Mouse (Mus musculus) MEL (cell line): Measurements from ENCODE around the gene Zfp821. TPM values are rescaled to one million over a fixed set of nuclear protein-coding genes. Genes with fewer than 3 reads are reported as not detected.

ENCODE experiments used
- DNase-seq: peaks from one replicate; pipeline ENCODE4 v3.0.0; 2011; ENCODE audit warnings: low read depth, low spot score
- H3K27ac ChIP-seq: 2 replicates; pipeline ENCODE4 v1.5.1; 2012; ENCODE audit warnings: low read depth, mild to moderate bottlenecking, control low read depth, low read length, moderate library complexity; ENCODE audit not compliant: control insufficient read depth
- H3K27me3 ChIP-seq, 2 experiments: fragments of 150-350 bp in 1 of 2; sonication (generic) in 1 of 2; 2 replicates each; pipeline ENCODE4 v1.6.1; 2012; ENCODE audit warnings: low read length in 2 of 2, mild to moderate bottlenecking in 2 of 2, improper control_type of control experiment in 1 of 2, moderate library complexity in 1 of 2; ENCODE audit not compliant: insufficient read depth in 2 of 2, control insufficient read depth in 1 of 2
- H3K36me3 ChIP-seq, 2 experiments: 2 replicates each; pipeline ENCODE4 v1.6.1; 2012 to 2014; ENCODE audit warnings: low read length in 2 of 2, improper control_type of control experiment in 1 of 2, inconsistent platforms in 1 of 2, mild to moderate bottlenecking in 1 of 2; ENCODE audit not compliant: insufficient read depth in 2 of 2, control insufficient read depth in 1 of 2
- H3K4me1 ChIP-seq, 2 experiments: fragments of 150-350 bp in 1 of 2; sonication (generic) in 1 of 2; 2 replicates each; pipeline ENCODE4 v1.6.1; 2012; ENCODE audit warnings: low read length in 2 of 2, improper control_type of control experiment in 1 of 2, mild to moderate bottlenecking in 1 of 2; ENCODE audit not compliant: insufficient read depth in 2 of 2, control insufficient read depth in 1 of 2
- H3K4me3 ChIP-seq, 2 experiments: fragments of 150-350 bp in 1 of 2; sonication (generic) in 1 of 2; 2 replicates each; pipeline ENCODE4 v1.5.1; 2012; ENCODE audit warnings: low read depth in 2 of 2, low read length in 2 of 2, mild to moderate bottlenecking in 2 of 2, moderate library complexity in 2 of 2, control low read depth in 1 of 2, improper control_type of control experiment in 1 of 2; ENCODE audit not compliant: control insufficient read depth in 1 of 2, insufficient read depth in 1 of 2
- H3K79me2 ChIP-seq: 2 replicates; pipeline ENCODE4 v1.6.1; 2012; ENCODE audit warnings: mild to moderate bottlenecking, low read length, moderate library complexity; ENCODE audit not compliant: control insufficient read depth, poor library complexity, insufficient read depth
- H3K9ac ChIP-seq: 2 replicates; pipeline ENCODE4 v1.6.1; 2012; ENCODE audit warnings: low read depth, mild to moderate bottlenecking, control low read depth, low read length, moderate library complexity; ENCODE audit not compliant: control insufficient read depth, poor library complexity, severe bottlenecking
- H3K9me3 ChIP-seq: fragments of 150-350 bp; sonication (generic); replicated peaks from 2 replicates; pipeline ENCODE4 v1.6.1; 2012; ENCODE audit warnings: mild to moderate bottlenecking, low read length, improper control_type of control experiment, moderate library complexity; ENCODE audit not compliant: insufficient read depth
- BHLHE40 ChIP-seq: IDR thresholded peaks from 2 replicates; pipeline ENCODE4 v1.6.1; 2012; ENCODE audit warnings: low read depth, mild to moderate bottlenecking, inconsistent platforms, low read length, improper control_type of control experiment, borderline replicate concordance
- CHD1 ChIP-seq: IDR thresholded peaks from 2 replicates; pipeline ENCODE4 v1.6.1; 2012; ENCODE audit warnings: low read depth, mild to moderate bottlenecking, inconsistent platforms, low read length, improper control_type of control experiment
- CTCF ChIP-seq, 3 experiments: IDR thresholded peaks in 2 of 3; conservative IDR thresholded peaks in 1 of 3; 2 replicates each; pipeline ENCODE4 v1.5.1; 2011 to 2012; ENCODE audit warnings: low read length in 3 of 3, low read depth in 2 of 3, mild to moderate bottlenecking in 2 of 3, improper control_type of control experiment in 1 of 3, inconsistent platforms in 1 of 3, mixed read lengths in 1 of 3, moderate library complexity in 1 of 3; ENCODE audit not compliant: control insufficient read depth in 1 of 3, insufficient read depth in 1 of 3, poor library complexity in 1 of 3, severe bottlenecking in 1 of 3
- E2F4 ChIP-seq: IDR thresholded peaks from 2 replicates; pipeline ENCODE4 v1.6.1; 2011; ENCODE audit warnings: low read depth, low read length, improper control_type of control experiment, borderline replicate concordance
- ELF1 ChIP-seq: IDR thresholded peaks from 2 replicates; pipeline ENCODE4 v1.6.1; 2014; ENCODE audit warnings: low read depth, mild to moderate bottlenecking, inconsistent platforms, low read length, improper control_type of control experiment, moderate library complexity
- EP300 ChIP-seq, 2 experiments: IDR thresholded peaks; 2 replicates each; pipeline ENCODE4 v1.6.1; 2011; ENCODE audit warnings: improper control_type of control experiment in 2 of 2, low read length in 2 of 2, low read depth in 1 of 2, mild to moderate bottlenecking in 1 of 2
- HCFC1 ChIP-seq: IDR thresholded peaks from 2 replicates; pipeline ENCODE4 v1.6.1; 2012; ENCODE audit warnings: low read depth, mild to moderate bottlenecking, inconsistent platforms, low read length, improper control_type of control experiment, moderate library complexity
- JUND ChIP-seq: IDR thresholded peaks from 2 replicates; pipeline ENCODE4 v1.6.1; 2011; ENCODE audit warnings: low read depth, mild to moderate bottlenecking, improper control_type of control experiment, low read length
- KAT2A ChIP-seq: conservative IDR thresholded peaks from 2 replicates; pipeline ENCODE4 v1.6.1; 2012; ENCODE audit warnings: low read depth, low read length, improper control_type of control experiment, inconsistent platforms
- MAX ChIP-seq: IDR thresholded peaks from 2 replicates; pipeline ENCODE4 v1.6.1; 2011; ENCODE audit warnings: low read length, improper control_type of control experiment
- MEF2A ChIP-seq: IDR thresholded peaks from 2 replicates; pipeline ENCODE4 v1.6.1; 2014; ENCODE audit warnings: low read depth, mild to moderate bottlenecking, inconsistent platforms, low read length, improper control_type of control experiment; ENCODE audit not compliant: poor library complexity, insufficient replicate concordance, severe bottlenecking; ENCODE audit errors: extremely low read depth
- MXI1 ChIP-seq: IDR thresholded peaks from 2 replicates; pipeline ENCODE4 v1.6.1; 2011; ENCODE audit warnings: mild to moderate bottlenecking, low read depth, low read length, improper control_type of control experiment
- NELFE ChIP-seq: IDR thresholded peaks from 2 replicates; pipeline ENCODE4 v1.6.1; 2011; ENCODE audit warnings: low read depth, low read length, improper control_type of control experiment
- POLR2A ChIP-seq, 2 experiments: IDR thresholded peaks; 2 replicates each; pipeline ENCODE4 v1.6.1; 2011 to 2012; ENCODE audit warnings: low read length in 2 of 2, mild to moderate bottlenecking in 2 of 2, control low read depth in 1 of 2, improper control_type of control experiment in 1 of 2, low read depth in 1 of 2, moderate library complexity in 1 of 2; ENCODE audit not compliant: control insufficient read depth in 1 of 2, insufficient read depth in 1 of 2, poor library complexity in 1 of 2
- POLR2AphosphoS2 ChIP-seq: IDR thresholded peaks from 2 replicates; pipeline ENCODE4 v1.6.1; 2011; ENCODE audit warnings: low read length, improper control_type of control experiment
- RCOR1 ChIP-seq: IDR thresholded peaks from 2 replicates; pipeline ENCODE4 v1.6.1; 2012; ENCODE audit warnings: low read depth, mild to moderate bottlenecking, inconsistent platforms, low read length, improper control_type of control experiment
- UBTF ChIP-seq: IDR thresholded peaks from 2 replicates; pipeline ENCODE4 v1.6.1; 2012; ENCODE audit warnings: low read depth, mild to moderate bottlenecking, inconsistent platforms, low read length, improper control_type of control experiment, moderate library complexity, borderline replicate concordance; ENCODE audit not compliant: insufficient read depth
- ZC3H11A ChIP-seq: IDR thresholded peaks from 2 replicates; pipeline ENCODE4 v1.6.1; 2012; ENCODE audit warnings: low read depth, mild to moderate bottlenecking, inconsistent platforms, low read length, improper control_type of control experiment
- ZKSCAN1 ChIP-seq: IDR thresholded peaks from 2 replicates; pipeline ENCODE4 v1.6.1; 2012; ENCODE audit warnings: low read depth, mild to moderate bottlenecking, inconsistent platforms, low read length, improper control_type of control experiment, moderate library complexity
- ZMIZ1 ChIP-seq: IDR thresholded peaks from 2 replicates; pipeline ENCODE4 v1.6.1; 2012; ENCODE audit warnings: low read depth, mild to moderate bottlenecking, inconsistent platforms, low read length, improper control_type of control experiment, moderate library complexity
- polyA plus RNA-seq, 2 experiments: library from polyadenylated mRNA; stranded (reverse) in 1 of 2; unstranded in 1 of 2; fragments of >175 nt in 1 of 2; fragments of >200 nt in 1 of 2; gene quantifications; 2 replicates each; pipeline versions ENCODE4 v1.2.1 to v1.2.4; 2012; ENCODE audit warnings: low replicate concordance in 2 of 2, low read depth in 1 of 2; ENCODE audit not compliant: insufficient read length in 2 of 2, insufficient read depth in 1 of 2, missing spikeins in 1 of 2
- total RNA-seq: library from RNA; depleted of rRNA; stranded (reverse); fragments of 300-350 nt; gene quantifications from 2 replicates; pipeline ENCODE4 v1.2.3, GENCODE M21; 2012

Gene Zfp821
- total and polyA plus RNA-seq, 3 experiments, result 5.2 to 10.1 TPM; not detected in 1

DNA sequence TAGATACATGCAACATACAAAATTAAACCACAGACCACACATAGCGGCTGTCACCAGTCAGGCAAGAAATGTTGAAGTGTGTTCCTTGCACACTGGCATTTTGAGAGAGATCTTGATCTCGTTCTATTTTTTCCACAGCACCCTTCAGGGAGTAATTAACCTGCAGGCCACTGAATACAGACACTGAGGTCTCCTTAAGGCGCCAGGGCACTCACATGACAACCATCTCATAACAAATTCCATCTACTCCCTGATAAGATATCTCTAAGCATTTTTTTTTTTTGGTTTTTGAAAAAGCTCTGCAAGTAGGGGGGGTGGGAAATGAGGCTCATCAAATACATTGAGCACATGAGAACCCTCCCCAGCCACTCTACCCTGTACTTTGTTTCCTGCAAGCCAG is 51.5 kb downstream of the Zfp821 start:
- no peak for TF ChIP-seq POLR2A (IDR thresholded peaks at IDR 0.05; ENCODE audit: control insufficient read depth in 1 of 2, insufficient read depth in 1 of 2, low read depth in 1 of 2, low read length in 2 of 2, poor library complexity in 1 of 2)
- no peak for TF ChIP-seq KAT2A
- no peak for TF ChIP-seq MEF2A
- no peak for TF ChIP-seq ELF1
- TF ChIP-seq CTCF (IDR thresholded peaks at IDR 0.05 in 2 of 3, conservative IDR thresholded peaks at IDR 0.05 in 1 of 3; ENCODE audit: control insufficient read depth in 1 of 3, insufficient read depth in 1 of 3, low read depth in 2 of 3, low read length in 3 of 3, poor library complexity in 1 of 3, severe bottlenecking in 1 of 3), result no peak
- TF ChIP-seq NELFE, result no peak
- no peak for TF ChIP-seq POLR2AphosphoS2
- TF ChIP-seq, all 39 proteins: peak for 0
- H3K79me2 ChIP-seq, result no peaks in the 10 kb centered on the region
- no peak for DNase-seq
- no peak overlapping the region for H3K9ac ChIP-seq
- H3K27me3 ChIP-seq, result no peaks in the 10 kb centered on the region; a peak in 1 of 4 replicates
- peaks cover 0 to 6% of the 10 kb centered on the region in 2 experiments; a peak in 1 of 4 replicates for H3K4me1 ChIP-seq
- H3K4me3 ChIP-seq, result no peak overlapping the region
- peaks cover 0 to under 1% of the 10 kb centered on the region in 2 experiments; a peak in 2 of 4 replicates for H3K36me3 ChIP-seq
- H3K27ac ChIP-seq, result no peak overlapping the region
- no peaks in the 10 kb centered on the region for H3K9me3 ChIP-seq

GRCm38 (mm10) chr8:109759426-109759825 is 54.1 kb downstream of the Zfp821 start:
- Histone ChIP-seq H3K36me3 (no peaks in the 10 kb centered on the region), H3K79me2 (no peaks in the 10 kb centered on the region), H3K27me3 (no peaks in the 10 kb centered on the region; a peak in 1 of 4 replicates), H3K27ac (no peak overlapping the region), H3K4me1 (0 out of 4 replicates have a peak, but pooled peaks cover 0 to 4% of the 10 kb centered on the region in 2 experiments), H3K4me3 (no peak overlapping the region), H3K9ac (no peak overlapping the region), H3K9me3 (no peaks in the 10 kb centered on the region)
- TF ChIP-seq ZKSCAN1, result no peak
- TF ChIP-seq RCOR1, result no peak
- no peak for TF ChIP-seq UBTF
- TF ChIP-seq EP300 (IDR thresholded peaks at IDR 0.05; ENCODE audit: low read depth in 1 of 2, low read length in 2 of 2), result no peak
- no peak for TF ChIP-seq ZC3H11A
- TF ChIP-seq ZMIZ1, result no peak
- no peak for TF ChIP-seq E2F4
- no peak for TF ChIP-seq NELFE
- no peak for TF ChIP-seq HCFC1
- no peak for TF ChIP-seq MAX
- TF ChIP-seq BHLHE40, result no peak
- TF ChIP-seq MXI1, result no peak
- TF ChIP-seq POLR2AphosphoS2, result no peak
- TF ChIP-seq JUND, result no peak
- TF ChIP-seq CTCF (IDR thresholded peaks at IDR 0.05 in 2 of 3, conservative IDR thresholded peaks at IDR 0.05 in 1 of 3; ENCODE audit: control insufficient read depth in 1 of 3, insufficient read depth in 1 of 3, low read depth in 2 of 3, low read length in 3 of 3, poor library complexity in 1 of 3, severe bottlenecking in 1 of 3), result no peak
- no peak for TF ChIP-seq CHD1
- no peak for TF ChIP-seq MEF2A
- DNase-seq, result no peak
